Mouse (Mus musculus) myocyte (in vitro differentiated cells): ENCODE results near the gene Spopl.

ENCODE experiments used
- E2F4 ChIP-seq: IDR thresholded peaks from one replicate; pipeline ENCODE4 v1.6.1; 2011; ENCODE audit warnings: mild to moderate bottlenecking, control low read depth, moderate library complexity; ENCODE audit not compliant: insufficient read depth
- MAX ChIP-seq: IDR thresholded peaks from one replicate; pipeline ENCODE4 v1.6.1; 2011; ENCODE audit warnings: low read depth, mild to moderate bottlenecking, control low read depth
- MYOD1 ChIP-seq, 3 experiments: IDR thresholded peaks; one replicate each; pipeline ENCODE4 v1.6.1; 2011; ENCODE audit warnings: control low read depth in 2 of 3, low read depth in 2 of 3, mild to moderate bottlenecking in 2 of 3, moderate library complexity in 1 of 3; ENCODE audit not compliant: insufficient read length in 2 of 3, control insufficient read depth in 1 of 3
- POLR2A ChIP-seq: IDR thresholded peaks from one replicate; pipeline ENCODE4 v1.6.1; 2011; ENCODE audit warnings: low read depth, mild to moderate bottlenecking, control low read depth, moderate library complexity; ENCODE audit not compliant: insufficient read length
- SRF ChIP-seq: IDR thresholded peaks from one replicate; pipeline ENCODE4 v1.6.1; 2011; ENCODE audit warnings: low read depth; ENCODE audit not compliant: control insufficient read depth, insufficient read length
- TCF12 ChIP-seq: IDR thresholded peaks from one replicate; pipeline ENCODE4 v1.6.1; 2011; ENCODE audit warnings: mild to moderate bottlenecking, control low read depth; ENCODE audit not compliant: poor library complexity, insufficient read depth, severe bottlenecking
- TCF3 ChIP-seq: IDR thresholded peaks from one replicate; pipeline ENCODE4 v1.6.1; 2011; ENCODE audit warnings: low read depth, control low read depth; ENCODE audit not compliant: insufficient read length
- USF1 ChIP-seq: IDR thresholded peaks from one replicate; pipeline ENCODE4 v1.6.1; 2011; ENCODE audit warnings: low read depth, mild to moderate bottlenecking, control low read depth, moderate library complexity

GRCm38 (mm10) chr2:23547220-23547619 lies 24.7 kb downstream of the Spopl start:
- TF ChIP-seq TCF12 = no peak
- TF ChIP-seq E2F4 = no peak
- no peak for TF ChIP-seq POLR2A
- no peak for TF ChIP-seq MAX
- TF ChIP-seq SRF = no peak
- no peak for TF ChIP-seq USF1
- TF ChIP-seq MYOD1 (IDR thresholded peaks at IDR 0.05; ENCODE audit: control insufficient read depth in 1 of 3, insufficient read length in 2 of 3, low read depth in 2 of 3) = no peak
- no peak for TF ChIP-seq TCF3
